Mouse (Mus musculus) heart, postnatal 0 days (tissue): Measurements from ENCODE around the gene Siglece. TPM values are rescaled to one million over a fixed set of nuclear protein-coding genes. Genes with fewer than 3 reads are reported as not detected.

Experiments used
- ATAC-seq: fragments of 200-750 bp; cut with Nextera tagmentation; 2 replicates; pipeline ENCODE4 v1.8.0; 2017; ENCODE audit warnings: low read depth, moderate number of reproducible peaks, moderate library complexity; ENCODE audit not compliant: insufficient read depth
- DNase-seq: peaks from one replicate; pipeline ENCODE4 v3.0.0-alpha.2; 2016; ENCODE audit warnings: low spot score
- H3K27ac ChIP-seq: fragments of 300-500 bp; sonication (generic); 2 replicates; pipeline ENCODE4 v1.5.1; 2014; ENCODE audit warnings: low read depth, mild to moderate bottlenecking
- H3K27me3 ChIP-seq: fragments of 300-500 bp; sonication (generic); 2 replicates; pipeline ENCODE4 v1.6.1; 2014; ENCODE audit warnings: low read length, mixed read lengths; ENCODE audit not compliant: control insufficient read depth, insufficient read depth
- H3K36me3 ChIP-seq: fragments of 300-500 bp; sonication (generic); replicated peaks from 2 replicates; pipeline ENCODE4 v1.6.1; 2014; ENCODE audit warnings: low read length, mixed read lengths; ENCODE audit not compliant: control insufficient read depth, insufficient read depth
- H3K4me1 ChIP-seq: fragments of 300-500 bp; sonication (generic); 2 replicates; pipeline ENCODE4 v1.6.1; 2014; ENCODE audit warnings: antibody characterized with exemption; ENCODE audit not compliant: control insufficient read depth, insufficient read depth
- H3K4me2 ChIP-seq: fragments of 300-500 bp; sonication (generic); 2 replicates; pipeline ENCODE4 v1.6.1; 2014; ENCODE audit warnings: low read depth, mild to moderate bottlenecking, low read length, moderate library complexity
- H3K4me3 ChIP-seq: fragments of 300-500 bp; sonication (generic); 2 replicates; pipeline ENCODE4 v1.5.1; 2014; ENCODE audit warnings: low read depth, low read length
- H3K9ac ChIP-seq: fragments of 300-500 bp; sonication (generic); replicated peaks from 2 replicates; pipeline ENCODE4 v1.6.1; 2014; ENCODE audit warnings: low read depth, low read length, mixed read lengths
- H3K9me3 ChIP-seq: fragments of 300-500 bp; sonication (generic); replicated peaks from 2 replicates; pipeline ENCODE4 v1.6.1; 2016; ENCODE audit warnings: low read length; ENCODE audit not compliant: control insufficient read depth
- CTCF ChIP-seq: IDR thresholded peaks from 2 replicates; pipeline ENCODE4 v1.5.1; 2016; ENCODE audit warnings: antibody characterized with exemption, control low read depth, low read depth
- EP300 ChIP-seq: IDR thresholded peaks from 2 replicates; pipeline ENCODE4 v1.6.1; 2016; ENCODE audit warnings: antibody characterized with exemption, low read depth
- WGBS: fragments of 180-500 bp; shearing (Covaris S2); extraction: QIAGEN DNeasy Blood & Tissue Kit; methylation state at CpG from one replicate; pipeline ENCODE4 v1.1.7; 2014; 5-methylcytosine and 5-hydroxymethylcytosine counted together
- polyA plus RNA-seq: library from polyadenylated mRNA; unstranded; fragments of >200 nt; fragmentation: Nextera tagmentation; extraction: Ambion mirVana; gene quantifications from 2 replicates; pipeline ENCODE4 v1.2.1, GENCODE M21; 2015
- total RNA-seq: library from RNA; depleted of rRNA; stranded (reverse); fragments of >200 nt; gene quantifications from 2 replicates; pipeline ENCODE4 v1.2.3, GENCODE M21; 2014; ENCODE audit warnings: low replicate concordance

Siglece gene
- total and polyA plus RNA-seq, 2 experiments from 2014 or later, result 0.41 TPM; not detected in 1

DNA sequence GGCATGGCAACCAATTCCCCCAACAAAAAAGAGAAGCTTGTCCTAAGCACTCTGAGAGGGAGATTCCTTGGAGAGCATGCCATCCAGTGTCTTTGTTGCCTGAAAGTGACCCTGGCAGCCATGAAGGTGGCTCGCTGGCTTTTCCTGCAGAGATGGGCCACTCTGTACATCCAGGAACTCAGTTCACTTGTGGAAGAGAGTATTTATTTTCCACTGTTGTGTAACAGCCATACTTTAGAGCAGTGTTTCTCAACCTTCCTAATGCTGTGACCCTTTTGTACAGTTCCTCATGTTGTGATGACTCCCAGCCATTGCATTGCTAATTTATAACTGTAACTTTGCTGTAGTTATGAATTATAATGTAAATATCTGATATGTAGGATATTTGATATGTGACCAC lies 22.8 kb downstream of the Siglece start:
- ATAC-seq, result no peak
- Histone ChIP-seq H3K4me2 (no peak overlapping the region), H3K27me3 (no peaks in the 10 kb centered on the region), H3K4me3 (no peak overlapping the region), H3K4me1 (no peaks in the 10 kb centered on the region), H3K9ac (no peak overlapping the region), H3K27ac (no peak overlapping the region), H3K36me3 (no peaks in the 10 kb centered on the region), H3K9me3 (no peaks in the 10 kb centered on the region)
- WGBS, result 74% methylated on average over 1 of the region's 1 CpGs
- no peak for DNase-seq
- no peak for TF ChIP-seq EP300

DNA sequence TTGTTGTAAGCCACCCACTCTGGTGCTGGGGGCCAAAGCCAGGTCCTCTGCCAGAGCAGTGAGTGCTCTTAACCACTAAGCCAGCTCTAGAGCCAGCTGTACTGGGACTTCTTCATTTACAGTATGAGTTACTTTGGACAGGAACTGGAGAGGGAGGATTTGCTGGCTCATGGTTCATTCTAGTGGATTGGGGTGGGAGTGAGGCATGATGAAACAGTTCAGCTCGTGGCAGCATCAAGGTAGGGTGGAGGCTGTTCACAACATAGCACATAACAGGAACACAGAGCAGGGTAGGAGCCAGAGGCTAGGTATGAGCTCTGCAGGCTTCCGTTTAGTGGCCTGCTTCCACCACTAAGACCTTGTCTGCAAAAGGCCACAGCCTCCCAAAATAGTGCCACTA lies 23.8 kb downstream of the Siglece start:
- Histone ChIP-seq H3K27ac (no peak overlapping the region), H3K27me3 (no peaks in the 10 kb centered on the region), H3K9me3 (no peaks in the 10 kb centered on the region), H3K4me1 (no peaks in the 10 kb centered on the region), H3K4me2 (no peak overlapping the region), H3K4me3 (no peak overlapping the region), H3K36me3 (no peaks in the 10 kb centered on the region), H3K9ac (no peak overlapping the region)
- ATAC-seq (no peak), DNase-seq (no peak)
- no peak for TF ChIP-seq CTCF
- TF ChIP-seq EP300, result no peak
- 47% methylated on average over 2 of the region's 2 CpGs for WGBS

DNA sequence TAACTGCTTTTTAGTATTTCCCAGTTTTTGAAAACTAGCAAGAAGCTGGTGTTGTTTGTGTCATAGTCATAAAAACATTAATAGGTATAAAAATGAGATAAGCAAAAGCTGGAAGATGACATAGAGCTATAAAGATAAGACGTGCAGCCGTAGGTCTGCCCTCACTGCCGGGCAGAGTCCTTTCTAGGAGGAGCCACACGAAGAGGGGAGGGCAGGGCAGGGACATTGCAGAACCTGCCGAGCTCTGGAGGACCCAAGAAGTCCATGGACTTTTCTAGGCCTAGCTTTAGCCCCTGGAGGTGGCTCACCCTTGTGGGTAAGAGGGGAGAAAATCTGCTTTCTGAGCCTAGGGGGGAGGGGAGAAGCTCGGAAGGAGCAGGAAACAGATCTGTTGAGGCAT lies 25.5 kb downstream of the Siglece start, which contains the start of gene Ceacam18:
Gene Ceacam18, plus strand, starts transcription at position 208 of the 400 bp plus-strand sequence.
- 40% methylated on average over 6 of the region's 6 CpGs for WGBS
- Histone ChIP-seq H3K4me2 (no peak within 1 kb of the TSS), H3K27me3 (no peaks in the 10 kb centered on the region), H3K36me3 (no peaks in the 10 kb centered on the region), H3K9me3 (no peaks in the 10 kb centered on the region), H3K4me3 (no peak within 1 kb of the TSS), H3K4me1 (no peaks in the 10 kb centered on the region), H3K27ac (no peak within 1 kb of the TSS), H3K9ac (no peak within 1 kb of the TSS)
- ATAC-seq (no peak), DNase-seq (no peak)
- TF ChIP-seq CTCF (no peak), EP300 (no peak)

DNA sequence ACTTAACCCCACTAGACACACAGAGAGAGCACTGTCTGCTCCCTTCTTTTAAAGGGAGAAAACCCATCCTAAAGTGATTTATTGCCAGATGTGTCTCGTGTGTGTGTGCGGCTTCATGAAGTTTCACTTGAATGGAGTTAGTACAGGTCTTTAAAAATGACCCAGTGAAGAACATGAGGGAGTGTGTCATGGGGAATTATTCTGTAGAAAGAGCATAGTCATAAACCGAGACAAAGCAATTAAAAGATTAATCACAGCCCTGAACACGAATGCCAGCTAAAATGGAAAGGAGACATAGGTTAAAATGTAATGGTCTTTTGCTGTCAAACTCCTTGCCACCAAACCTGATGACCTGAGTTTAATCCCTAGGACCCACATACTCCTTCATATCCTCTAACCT lies 26.0 kb downstream of the Siglece start:
- Histone ChIP-seq H3K27ac (no peak overlapping the region), H3K4me1 (no peaks in the 10 kb centered on the region), H3K9me3 (no peaks in the 10 kb centered on the region), H3K27me3 (no peaks in the 10 kb centered on the region), H3K9ac (no peak overlapping the region), H3K4me2 (no peak overlapping the region), H3K36me3 (no peaks in the 10 kb centered on the region), H3K4me3 (no peak overlapping the region)
- TF ChIP-seq CTCF, result no peak
- no peak for TF ChIP-seq EP300
- WGBS, result 78% methylated on average over 4 of the region's 4 CpGs
- no peak for ATAC-seq
- no peak for DNase-seq

GRCm38 (mm10) chr7:43625794-43626422 lies 34.1 kb downstream of the Siglece start:
- 70% methylated on average over 8 of the region's 8 CpGs for WGBS
- ATAC-seq (no peak), DNase-seq (no peak)
- H3K4me3 ChIP-seq, result no peak overlapping the region
- no peak overlapping the region for H3K4me2 ChIP-seq
- H3K9me3 ChIP-seq, result no peaks in the 10 kb centered on the region
- no peak overlapping the region for H3K27ac ChIP-seq
- H3K36me3 ChIP-seq, result no peaks in the 10 kb centered on the region
- no peaks in the 10 kb centered on the region for H3K27me3 ChIP-seq
- TF ChIP-seq EP300 (no peak), CTCF (no peak)
- no peaks in the 10 kb centered on the region for H3K4me1 ChIP-seq
- H3K9ac ChIP-seq, result no peak overlapping the region

DNA sequence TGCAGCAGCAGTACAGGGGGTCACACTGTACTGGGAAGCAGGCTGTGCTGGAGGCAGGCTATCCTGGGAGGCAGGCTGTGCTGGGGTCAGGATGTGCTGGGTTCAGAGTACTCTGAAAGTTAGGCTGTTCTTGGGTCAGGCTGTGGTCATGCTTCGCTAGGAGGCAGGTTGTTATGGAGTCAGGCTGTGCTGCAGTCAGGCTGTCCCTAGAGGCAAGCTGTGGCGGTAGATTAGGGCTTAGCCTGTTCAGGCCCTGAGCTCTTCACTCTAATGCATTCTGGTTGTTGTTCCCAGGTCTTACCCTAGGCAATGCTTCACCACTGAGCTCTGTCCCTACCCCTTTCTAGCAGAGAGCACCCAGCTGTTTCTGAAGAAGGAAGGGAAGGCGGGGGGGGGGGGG lies 34.9 kb downstream of the Siglece start:
- no peak for DNase-seq
- no peaks in the 10 kb centered on the region for H3K4me1 ChIP-seq
- H3K4me2 ChIP-seq, result no peak overlapping the region
- H3K9me3 ChIP-seq, result no peaks in the 10 kb centered on the region
- no peak overlapping the region for H3K4me3 ChIP-seq
- no peaks in the 10 kb centered on the region for H3K27me3 ChIP-seq
- WGBS, result 55% methylated on average over 3 of the region's 3 CpGs
- no peak for TF ChIP-seq EP300
- no peak for TF ChIP-seq CTCF
- H3K9ac ChIP-seq, result no peak overlapping the region
- H3K27ac ChIP-seq, result no peak overlapping the region
- no peak for ATAC-seq
- no peaks in the 10 kb centered on the region for H3K36me3 ChIP-seq
